Mouse (Mus musculus): ENCODE measurements around the gene Dsn1. TPM values are rescaled to one million over a fixed set of nuclear protein-coding genes. Genes with fewer than 3 reads are reported as not detected.

The Dsn1 gene
- polyA plus RNA-seq, 1 experiment from 2014 or later: 40.1 TPM

DNA sequence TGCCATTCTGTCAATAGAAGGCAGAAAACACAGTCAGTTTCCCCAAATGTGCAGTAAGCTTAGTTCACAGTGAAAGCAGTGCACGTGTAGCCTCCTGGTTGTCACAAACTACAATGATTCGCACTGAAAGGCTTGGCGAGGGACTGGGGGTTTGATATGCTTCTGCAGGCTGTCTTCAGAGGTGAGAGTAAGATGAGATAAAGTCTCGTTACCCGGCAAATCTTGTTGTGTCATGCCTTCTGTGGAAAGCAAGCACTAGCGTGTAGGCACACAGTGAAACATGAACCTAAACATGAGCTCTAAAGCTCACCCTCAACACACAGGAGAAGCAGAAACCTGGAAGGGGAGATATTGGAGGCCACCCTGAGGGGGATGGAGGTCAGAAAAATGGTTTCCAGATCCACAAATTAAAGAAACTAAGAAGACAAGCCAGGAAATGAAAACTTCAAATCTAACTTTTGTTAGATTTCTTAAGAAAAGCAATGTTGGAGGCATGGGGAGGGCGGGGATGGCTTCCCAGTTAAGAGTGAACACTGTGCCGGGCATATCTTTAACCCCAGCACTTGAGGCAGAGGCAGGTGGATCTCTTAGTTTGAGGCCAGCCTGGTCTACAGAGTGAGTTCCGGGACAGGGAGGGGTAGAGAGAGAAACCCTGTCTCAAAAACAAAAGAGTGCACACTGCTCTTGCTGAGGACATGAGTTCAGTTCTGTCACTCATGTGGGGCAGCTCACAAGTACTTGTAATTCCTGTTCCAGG, 48.3 kb downstream of the Dsn1 start:
- whole genome bisulfite sequencing: 70% methylated on average over 9 of the region's 9 CpGs
- peaks cover 4% of the 10 kb centered on the region; the same call in 1 of the 2 replicates for H3K36me3 ChIP-seq

DNA sequence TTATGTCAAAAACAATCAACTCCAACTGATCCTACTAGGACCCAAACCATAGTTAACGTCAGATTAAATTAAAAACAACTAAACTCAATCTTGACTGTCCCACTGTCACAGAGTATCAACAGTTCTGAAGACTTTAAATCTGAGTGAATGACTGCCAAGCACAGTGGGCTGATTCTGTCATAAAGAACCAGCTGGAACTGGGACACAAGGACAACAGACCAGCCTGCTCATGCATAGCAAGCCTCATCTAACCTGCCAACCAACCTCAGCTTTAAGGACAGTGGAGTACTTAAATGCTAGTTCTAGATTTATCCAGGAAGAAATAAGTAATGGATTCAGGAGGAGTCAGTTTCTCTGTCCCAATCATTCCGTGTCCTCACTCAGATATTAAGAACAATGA, 49.9 kb downstream of the Dsn1 start:
- Histone ChIP-seq H3K9ac (no peak overlapping the region), H3K27ac (no peak overlapping the region), H3K9me3 (no peaks in the 10 kb centered on the region), H3K4me1 (no peaks in the 10 kb centered on the region), H3K36me3 (peaks cover 4% of the 10 kb centered on the region; the same call in 1 of the 2 replicates), H3K27me3 (no peaks in the 10 kb centered on the region), H3K4me2 (no peak overlapping the region), H3K4me3 (no peak overlapping the region)
- WGBS: 77% methylated on average over 2 of the region's 2 CpGs
- no peak for ATAC-seq (ENCODE audit: insufficient number of reproducible peaks, insufficient read depth, low FRiP score, low TSS enrichment, low read depth)

More for the DNA sequence above, 48.3 kb downstream of the Dsn1 start:
- Histone ChIP-seq H3K9me3 (no peaks in the 10 kb centered on the region), H3K27ac (no peak overlapping the region), H3K4me2 (no peak overlapping the region), H3K4me1 (no peaks in the 10 kb centered on the region), H3K27me3 (no peaks in the 10 kb centered on the region), H3K9ac (no peak overlapping the region), H3K4me3 (no peak overlapping the region)
- no peak for ATAC-seq (ENCODE audit: insufficient number of reproducible peaks, insufficient read depth, low FRiP score, low TSS enrichment, low read depth)

DNA sequence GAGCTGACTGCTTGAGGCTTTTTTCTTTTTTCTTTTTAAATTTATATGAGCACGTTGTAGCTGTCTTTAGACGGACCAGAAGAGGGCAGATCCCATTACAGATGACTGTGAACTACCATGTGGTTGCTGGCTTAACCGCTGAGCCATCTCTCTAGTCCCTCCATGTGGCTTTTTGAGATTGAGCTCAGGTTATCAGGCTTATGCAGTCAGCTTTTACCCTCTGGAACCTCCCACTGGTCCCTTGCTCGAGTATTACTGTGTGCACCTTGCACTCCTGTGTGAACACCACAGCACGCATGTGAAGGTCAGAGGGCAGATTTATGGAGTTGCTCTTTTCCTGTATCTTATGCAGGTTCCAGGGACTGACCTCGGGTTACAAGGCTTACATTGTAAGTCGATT, 50.6 kb downstream of the Dsn1 start:
- H3K27me3 ChIP-seq: no peaks in the 10 kb centered on the region
- no peaks in the 10 kb centered on the region for H3K4me1 ChIP-seq
- H3K9me3 ChIP-seq: no peaks in the 10 kb centered on the region
- H3K27ac ChIP-seq: no peak overlapping the region
- H3K9ac ChIP-seq: no peak overlapping the region
- ATAC-seq (ENCODE audit: insufficient number of reproducible peaks, insufficient read depth, low FRiP score, low TSS enrichment, low read depth): no peak
- H3K4me2 ChIP-seq: no peak overlapping the region
- WGBS: 67% methylated on average over 7 of the region's 7 CpGs
- H3K4me3 ChIP-seq: no peak overlapping the region
- peaks cover 4% of the 10 kb centered on the region; the same call in 1 of the 2 replicates for H3K36me3 ChIP-seq

DNA sequence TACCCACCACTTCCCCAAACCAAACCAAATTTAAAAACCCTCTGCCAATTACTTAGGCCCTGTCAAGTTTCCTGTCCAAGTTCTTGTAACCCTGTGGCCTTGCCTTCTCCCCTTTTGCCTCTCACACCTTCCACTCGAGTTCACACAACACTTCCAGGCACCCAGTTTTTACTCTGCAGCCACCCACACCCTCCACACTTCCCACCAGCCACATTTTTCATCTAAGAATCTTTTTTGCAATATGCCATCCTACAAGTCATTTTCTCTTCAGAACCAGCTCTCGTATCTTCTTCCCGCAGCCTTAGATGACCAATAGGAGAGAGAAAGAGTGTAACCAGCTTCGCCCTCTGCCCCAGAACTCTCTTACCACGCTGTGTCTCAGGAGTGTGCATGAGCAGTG, 52.5 kb downstream of the Dsn1 start:
- Histone ChIP-seq H3K9ac (no peak overlapping the region), H3K27ac (no peak overlapping the region), H3K4me2 (no peak overlapping the region), H3K36me3 (peaks cover 10% of the 10 kb centered on the region), H3K4me1 (no peaks in the 10 kb centered on the region), H3K27me3 (no peaks in the 10 kb centered on the region), H3K9me3 (no peaks in the 10 kb centered on the region), H3K4me3 (no peak overlapping the region)
- no peak for ATAC-seq (ENCODE audit: insufficient number of reproducible peaks, insufficient read depth, low FRiP score, low TSS enrichment, low read depth)
- 92% methylated on average over 5 of the region's 5 CpGs for WGBS

DNA sequence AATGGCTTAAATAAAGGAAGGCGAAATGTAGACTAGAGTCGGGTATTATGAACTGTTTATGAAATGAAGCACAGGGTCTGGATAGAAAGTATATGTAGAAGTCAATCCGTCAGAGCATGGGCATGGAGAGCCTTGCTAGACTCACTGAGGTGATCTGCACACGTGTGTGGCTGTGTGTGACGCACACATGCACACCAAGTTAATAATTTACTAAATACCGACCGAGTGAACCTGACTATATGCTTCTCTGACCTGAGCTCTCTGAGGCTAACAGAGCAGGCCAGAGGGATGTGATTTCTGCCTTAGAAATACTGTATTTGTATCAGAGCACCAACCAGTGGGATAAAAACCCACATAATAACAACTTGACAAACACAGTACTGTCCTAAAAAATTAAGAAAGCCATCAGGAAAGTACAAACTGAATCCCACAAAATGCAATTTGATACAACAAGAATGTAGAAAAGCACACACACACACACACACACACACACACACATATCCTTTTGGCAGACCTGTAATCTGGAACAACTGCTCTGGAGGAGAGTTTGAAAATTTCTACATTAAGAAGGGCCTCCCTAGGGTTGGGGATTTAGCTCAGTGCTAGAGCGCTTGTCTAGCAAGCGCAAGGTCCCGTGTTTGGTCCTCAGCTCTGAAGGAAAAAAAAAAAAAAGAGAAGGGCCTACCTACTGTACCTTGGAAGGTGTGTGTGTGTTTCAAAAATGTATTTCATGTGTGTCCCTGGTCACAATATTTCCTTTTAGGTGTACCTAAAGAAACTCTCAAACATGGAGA, 55.5 kb downstream of the Dsn1 start:
- Histone ChIP-seq H3K4me2 (no peak overlapping the region), H3K27me3 (no peaks in the 10 kb centered on the region), H3K4me1 (no peaks in the 10 kb centered on the region), H3K9ac (no peak overlapping the region), H3K9me3 (no peaks in the 10 kb centered on the region), H3K36me3 (peaks cover 20% of the 10 kb centered on the region), H3K27ac (no peak overlapping the region), H3K4me3 (no peak overlapping the region)
- 88% methylated on average over 10 of the region's 10 CpGs for WGBS
- ATAC-seq (ENCODE audit: insufficient number of reproducible peaks, insufficient read depth, low FRiP score, low TSS enrichment, low read depth): no peak

DNA sequence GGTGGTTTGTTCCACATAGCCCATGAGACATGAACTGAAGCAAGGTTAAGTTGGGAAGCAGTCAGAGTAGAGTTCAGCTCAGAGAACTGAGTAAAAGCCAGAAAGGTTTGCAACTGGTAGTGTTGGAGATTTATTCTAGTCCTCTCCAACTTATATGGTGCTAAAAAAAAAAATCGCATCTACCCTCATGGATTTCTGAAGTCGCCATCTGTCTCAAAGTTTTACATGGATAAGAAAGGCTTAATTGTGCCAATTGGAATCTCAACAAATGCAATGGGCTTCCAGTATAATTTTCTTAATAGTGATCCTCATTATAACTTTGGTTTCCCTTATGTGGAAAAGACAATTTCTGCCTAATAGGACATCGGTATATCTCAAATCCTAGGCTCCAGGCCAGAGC, 56.1 kb downstream of the Dsn1 start:
- peaks cover 24% of the 10 kb centered on the region for H3K36me3 ChIP-seq
- H3K4me3 ChIP-seq: no peak overlapping the region
- no peak for ATAC-seq (ENCODE audit: insufficient number of reproducible peaks, insufficient read depth, low FRiP score, low TSS enrichment, low read depth)
- 94% methylated on average over 3 of the region's 3 CpGs for WGBS
- no peak overlapping the region for H3K27ac ChIP-seq
- H3K27me3 ChIP-seq: no peaks in the 10 kb centered on the region
- no peaks in the 10 kb centered on the region for H3K9me3 ChIP-seq
- no peak overlapping the region for H3K4me2 ChIP-seq
- H3K9ac ChIP-seq: no peak overlapping the region
- no peaks in the 10 kb centered on the region for H3K4me1 ChIP-seq

Other genes starting within 250 kb of the Dsn1 start
- 197 TPM in 2 replicates for gene Myl9, start 231.7 kb downstream of the Dsn1 start, polyA plus RNA-seq (2015; fragmentation: Nextera tagmentation; extraction: Ambion mirVana)
- 69.6 and 72.6 TPM in 2 replicates for gene Tgif2, start 167.1 kb downstream of the Dsn1 start, polyA plus RNA-seq (2015; fragmentation: Nextera tagmentation; extraction: Ambion mirVana)
- 13.5 and 14.6 TPM in 2 replicates for gene 4930518I15Rik, start 149.2 kb downstream of the Dsn1 start, polyA plus RNA-seq (2015; fragmentation: Nextera tagmentation; extraction: Ambion mirVana)
- 158 and 164 TPM in 2 replicates for gene Rab5if, start 144.0 kb downstream of the Dsn1 start, polyA plus RNA-seq (2015; fragmentation: Nextera tagmentation; extraction: Ambion mirVana)
- gene Sla2, start 120.0 kb downstream of the Dsn1 start, polyA plus RNA-seq (2015; fragmentation: Nextera tagmentation; extraction: Ambion mirVana): 0.38 and 0.62 TPM in 2 replicates
- 51.0 and 55.6 TPM in 2 replicates for gene Ndrg3, start 15.1 kb downstream of the Dsn1 start, polyA plus RNA-seq (2015; fragmentation: Nextera tagmentation; extraction: Ambion mirVana)
- 4.6 and 7.1 TPM in 2 replicates for gene Soga1, start 72.1 kb upstream of the Dsn1 start, polyA plus RNA-seq (2015; fragmentation: Nextera tagmentation; extraction: Ambion mirVana)
- not detected in 2 replicates for gene Tldc2, start 79.9 kb upstream of the Dsn1 start, polyA plus RNA-seq (2015; fragmentation: Nextera tagmentation; extraction: Ambion mirVana)
- gene Samhd1, start 128.1 kb upstream of the Dsn1 start, polyA plus RNA-seq (2015; fragmentation: Nextera tagmentation; extraction: Ambion mirVana): 22.7 and 29.3 TPM in 2 replicates
- gene Rbl1, start 197.4 kb upstream of the Dsn1 start, polyA plus RNA-seq (2015; fragmentation: Nextera tagmentation; extraction: Ambion mirVana): 23.7 and 26.4 TPM in 2 replicates